Mouse (Mus musculus): ENCODE data around the gene Baz2a. TPM values are rescaled to one million over a fixed set of nuclear protein-coding genes. Genes with fewer than 3 reads are reported as not detected.

The Baz2a gene
- polyA plus RNA-seq, 2 experiments from 2014 or later: 50.9 to 75.4 TPM

Other genes with a start within 250 kb of the Baz2a start
- not detected for gene Rdh19, start 241.6 kb upstream of the Baz2a start, polyA plus RNA-seq (2017; shearing (Covaris generic))
- not detected for gene Rdh16f2, start 225.1 kb upstream of the Baz2a start, polyA plus RNA-seq (2017; shearing (Covaris generic))
- not detected for gene Rdh7, start 202.8 kb upstream of the Baz2a start, polyA plus RNA-seq (2017; shearing (Covaris generic))
- gene Sdr9c7, start 193.1 kb upstream of the Baz2a start, polyA plus RNA-seq (2017; shearing (Covaris generic)): not detected
- not detected for gene Hsd17b6, start 84.0 kb upstream of the Baz2a start, polyA plus RNA-seq (2017; shearing (Covaris generic))
- 10 to 100 TPM; 18.9 to 20.2 TPM for gene Prim1, start 76.4 kb upstream of the Baz2a start, polyA plus RNA-seq (2017; shearing (Covaris generic))
- gene Naca, start 56.0 kb upstream of the Baz2a start, polyA plus RNA-seq (2017; shearing (Covaris generic)): 100 to 1,000 TPM; 957 to 1,000 TPM
- 100 to 1,000 TPM; 234 to 353 TPM for gene Ptges3, start 32.6 kb upstream of the Baz2a start, polyA plus RNA-seq (2017; shearing (Covaris generic))
- 100 to 1,000 TPM; 455 to 512 TPM for gene Atp5b, start 8.3 kb upstream of the Baz2a start, polyA plus RNA-seq (2017; shearing (Covaris generic))
- 10 to 100 TPM; 24.9 to 31.7 TPM for gene Rbms2, start 88.7 kb downstream of the Baz2a start, polyA plus RNA-seq (2017; shearing (Covaris generic))
- gene Gls2, start 102.9 kb downstream of the Baz2a start, polyA plus RNA-seq (2017; shearing (Covaris generic)): under 1 TPM in 1 of 2 experiments, not detected in 1; 0.32 TPM
- gene Spryd4, start 120.2 kb downstream of the Baz2a start, polyA plus RNA-seq (2017; shearing (Covaris generic)): 10 to 100 TPM; 12.2 to 19.6 TPM
- not detected for gene Mip, start 134.3 kb downstream of the Baz2a start, polyA plus RNA-seq (2017; shearing (Covaris generic))
- gene Timeless, start 140.5 kb downstream of the Baz2a start, polyA plus RNA-seq (2017; shearing (Covaris generic)): 10 to 100 TPM; 28.0 to 42.5 TPM
- not detected for gene Apon, start 162.5 kb downstream of the Baz2a start, polyA plus RNA-seq (2017; shearing (Covaris generic))
- not detected for gene Apof, start 177.1 kb downstream of the Baz2a start, polyA plus RNA-seq (2017; shearing (Covaris generic))
- gene Stat2, start 179.0 kb downstream of the Baz2a start, polyA plus RNA-seq (2017; shearing (Covaris generic)): 10 to 100 TPM; 58.1 to 92.7 TPM
- not detected for gene Il23a, start 207.2 kb downstream of the Baz2a start, polyA plus RNA-seq (2017; shearing (Covaris generic))
- gene Pan2, start 211.8 kb downstream of the Baz2a start, polyA plus RNA-seq (2017; shearing (Covaris generic)): 10 to 100 TPM; 24.4 to 48.3 TPM
- 100 to 1,000 TPM; 116 to 120 TPM for gene Cnpy2, start 230.9 kb downstream of the Baz2a start, polyA plus RNA-seq (2017; shearing (Covaris generic))
- gene Cs, start 246.2 kb downstream of the Baz2a start, polyA plus RNA-seq (2017; shearing (Covaris generic)): 100 to 1,000 TPM; 124 to 182 TPM

Data from CD4-positive, CD25-positive, alpha-beta regulatory T cell, adult 4 months (primary cell).